In the genomic region with DNA sequence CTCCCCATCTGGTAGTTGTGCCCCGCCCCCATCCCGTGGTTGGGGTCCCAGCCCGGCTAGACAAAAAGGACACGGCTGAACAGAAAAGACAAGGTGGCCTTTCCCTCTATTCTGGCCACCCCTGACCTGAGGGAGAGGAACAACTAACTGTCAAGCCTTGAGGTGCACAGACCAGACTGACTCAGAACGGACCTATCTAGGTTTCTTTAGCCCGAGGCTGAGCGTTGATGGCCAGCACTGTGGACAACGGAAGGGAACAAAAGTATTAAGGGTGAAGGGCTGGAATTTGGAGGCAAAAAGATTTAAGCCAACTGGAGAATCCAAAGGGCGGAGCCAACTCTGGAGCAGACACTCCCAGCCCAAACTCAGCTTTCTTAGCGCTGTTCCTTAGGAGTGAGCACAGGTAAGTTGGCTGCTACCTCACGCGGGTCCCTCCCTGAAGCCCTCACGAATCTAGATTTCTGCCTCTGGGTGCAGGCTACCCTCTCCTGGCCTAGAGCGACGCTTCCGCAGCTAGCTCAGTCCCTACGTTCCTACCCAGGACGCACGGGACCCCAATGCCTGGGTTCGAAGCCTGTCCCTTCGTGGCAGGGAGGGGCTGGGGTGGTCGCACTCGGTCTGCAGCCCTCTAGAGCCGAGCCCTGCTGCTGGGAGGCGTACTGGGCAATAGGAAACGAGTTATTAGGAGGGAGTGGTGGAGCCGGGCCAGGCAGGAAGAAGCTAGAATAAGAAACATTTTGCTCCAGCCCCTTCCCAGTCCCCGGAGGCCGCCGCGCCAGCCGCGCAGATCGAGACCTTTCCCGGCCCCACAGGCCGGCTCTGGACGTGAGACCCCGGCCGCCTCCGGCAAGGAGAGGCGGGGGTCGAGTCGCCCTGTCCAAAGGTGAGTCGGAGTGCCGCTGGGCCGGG, we compare ENCODE assay signal across 8 mouse cellular contexts. TPM values are rescaled to one million over a fixed set of nuclear protein-coding genes. Genes with fewer than 3 reads are reported as not detected.
DNase-seq lines count a peak whose midpoint lies in the region; ATAC-seq and TF ChIP-seq lines count a peak whose summit lies in the region.

A gene (plus strand): TSS at position 342 of the 909 bp plus-strand sequence.

- H3K4me1 ChIP-seq in forebrain, embryonic 13.5 days = peaks cover 20% of the 10 kb centered on the region
- peaks cover 23% of the 10 kb centered on the region for H3K4me1 ChIP-seq in midbrain, embryonic 12.5 days

- no peaks in the 10 kb centered on the region for H3K36me3 ChIP-seq in forebrain, embryonic 13.5 days (ENCODE audit: poor library complexity, severe bottlenecking)
- no peaks in the 10 kb centered on the region for H3K36me3 ChIP-seq in midbrain, embryonic 12.5 days

- H3K27ac ChIP-seq in left cerebral cortex, adult 2 months = peak within 1 kb of the TSS; percentile 70
- H3K27ac ChIP-seq in forebrain, embryonic 13.5 days = no peak within 1 kb of the TSS
- no peak within 1 kb of the TSS for H3K27ac ChIP-seq in midbrain, embryonic 12.5 days (replicated peaks)

- peak within 1 kb of the TSS; percentile 45 for H3K4me3 ChIP-seq in left cerebral cortex, adult 2 months
- peak within 1 kb of the TSS; percentile 21; the same call in 1 of the 2 replicates for H3K4me3 ChIP-seq in forebrain, embryonic 13.5 days
- H3K4me3 ChIP-seq in midbrain, embryonic 12.5 days = peak within 1 kb of the TSS; percentile 27

- peak within 1 kb of the TSS; percentile 40 for H3K4me2 ChIP-seq in forebrain, embryonic 13.5 days
- peak within 1 kb of the TSS; percentile 40 for H3K4me2 ChIP-seq in midbrain, embryonic 12.5 days (replicated peaks)

- intact Hi-C loops in left cerebral cortex, adult 2 months (cut with DNase I) = no loop called here
- intact Hi-C loops in heart, postnatal 25 days (cut with DNase I) = no loop called here

- H3K9me3 ChIP-seq in forebrain, embryonic 13.5 days (replicated peaks) = no peaks in the 10 kb centered on the region
- H3K9me3 ChIP-seq in midbrain, embryonic 12.5 days = no peaks in the 10 kb centered on the region

- 3% methylated on average over 46 of the region's 46 CpGs for whole genome bisulfite sequencing in forebrain, embryonic 13.5 days
- WGBS in large intestine, adult 2 months = 8% methylated on average over 46 of the region's 46 CpGs
- 5% methylated on average over 46 of the region's 46 CpGs for WGBS in midbrain, embryonic 12.5 days

- H3K27me3 ChIP-seq in forebrain, embryonic 13.5 days = peaks cover 52% of the 10 kb centered on the region
- H3K27me3 ChIP-seq in midbrain, embryonic 12.5 days = peaks cover 67% of the 10 kb centered on the region

- TF ChIP-seq CTCF in left cerebral cortex, adult 2 months (IDR thresholded peaks at IDR 0.05) = no peak

- H3K9ac ChIP-seq in forebrain, embryonic 13.5 days = peak within 1 kb of the TSS; percentile 45
- H3K9ac ChIP-seq in midbrain, embryonic 12.5 days (replicated peaks) = 0 out of 2 replicates have a peak within 1 kb of the TSS, but pooled peaks have one; percentile 7

- no peak for ATAC-seq in forebrain, embryonic 13.5 days
- ATAC-seq in midbrain, embryonic 12.5 days (ENCODE audit: low FRiP score, low read depth) = no peak
- no peak for ATAC-seq in inflammation-experienced regulatory T-cells, adult 6 months

- DNase-seq in left cerebral cortex, adult 2 months (ENCODE audit: extremely low spot score in 1 of 2, low spot score in 2 of 2) = no peak
- DNase-seq in left cerebral cortex, adult 9 months (ENCODE audit: low spot score in 2 of 2) = no peak
- DNase-seq in heart, postnatal 25 days (ENCODE audit: low spot score) = peak; percentile 65
- no peak for DNase-seq in large intestine, adult 2 months (ENCODE audit: low read depth, low spot score)
- no peak for DNase-seq in frontal cortex, postnatal 25 days (ENCODE audit: low spot score in 2 of 2)

RNA-seq across cellular contexts. Expression of the gene that starts here (rescaled TPM):
- 10 to 100 TPM; 13.8 to 15.1 TPM for total RNA-seq in left cerebral cortex, adult 2 months (2021)
- 5.0 and 5.3 TPM in 2 replicates for polyA plus RNA-seq in forebrain, embryonic 13.5 days (2015; fragmentation: Nextera tagmentation; extraction: Ambion mirVana)
- 10 to 100 TPM; 23.2 to 31.5 TPM for total RNA-seq in heart, postnatal 25 days (2021)
- polyA plus RNA-seq in large intestine, adult 2 months (2012; rRNA removed) = 20.7 and 27.0 TPM in 2 replicates
- 8.0 and 10.7 TPM in 2 replicates for polyA plus RNA-seq in midbrain, embryonic 12.5 days (2016; fragmentation: Nextera tagmentation; extraction: Ambion mirVana)
- polyA plus RNA-seq in inflammation-experienced regulatory T-cells, adult 6 months (2017; shearing (Covaris generic)) = 1 to 10 TPM in 1 of 3 experiments, under 1 TPM in 1, not detected in 1; 0.86 to 1.9 TPM
